Mouse (Mus musculus) thymus, postnatal 0 days (tissue): ENCODE measurements at regions not wholly inside any gene's neighbourhood (a gene's known extent, or its start where the extent isn't known, plus 50 kb on each side); places are given as distances from the start of the nearest gene placed in this dataset.
"Not testable (repeated sequence)": the region's sequence is repeated elsewhere in the genome, so short reads cannot be mapped to it uniquely, and the experiment has no call there.

Experiments used
- DNase-seq: peaks from one replicate; pipeline ENCODE4 v3.0.0-alpha.2; 2015; ENCODE audit warnings: low spot score

DNA sequence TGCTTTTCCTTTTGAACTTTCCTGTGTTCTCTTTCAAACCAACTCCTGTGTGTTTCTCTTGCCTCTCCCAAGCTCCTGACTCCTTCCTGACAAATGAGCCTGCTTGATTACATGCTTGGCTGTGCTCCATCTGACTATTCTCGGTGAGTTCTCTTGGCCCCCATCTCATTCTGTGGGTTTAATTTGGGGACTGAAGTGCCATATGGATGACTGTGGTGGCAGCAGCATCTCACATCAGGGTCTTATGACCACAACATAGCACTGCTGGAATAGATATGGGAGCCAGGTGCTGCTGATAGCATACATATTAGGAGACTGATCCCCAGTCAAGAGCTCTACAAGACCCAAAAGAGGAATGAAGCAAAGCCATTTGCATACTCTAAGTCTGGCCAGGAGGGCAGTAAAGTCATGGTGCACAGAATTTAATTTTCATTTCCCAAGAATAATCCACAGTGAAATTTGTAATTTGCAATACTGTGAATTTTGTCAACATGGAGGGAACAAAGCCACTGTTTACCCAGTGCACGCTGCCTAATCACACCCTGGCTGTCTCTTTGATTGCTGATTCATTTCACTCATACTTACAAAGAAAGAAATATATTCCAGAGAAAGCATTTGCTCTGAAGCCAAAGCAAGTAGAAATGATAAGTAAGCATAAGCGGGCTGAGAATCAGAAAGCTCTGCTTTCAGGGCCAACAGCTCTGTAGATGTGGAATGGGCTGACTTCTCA, 1478.4 kb upstream of the Gm7489 start:
- DNase-seq = no peak

DNA sequence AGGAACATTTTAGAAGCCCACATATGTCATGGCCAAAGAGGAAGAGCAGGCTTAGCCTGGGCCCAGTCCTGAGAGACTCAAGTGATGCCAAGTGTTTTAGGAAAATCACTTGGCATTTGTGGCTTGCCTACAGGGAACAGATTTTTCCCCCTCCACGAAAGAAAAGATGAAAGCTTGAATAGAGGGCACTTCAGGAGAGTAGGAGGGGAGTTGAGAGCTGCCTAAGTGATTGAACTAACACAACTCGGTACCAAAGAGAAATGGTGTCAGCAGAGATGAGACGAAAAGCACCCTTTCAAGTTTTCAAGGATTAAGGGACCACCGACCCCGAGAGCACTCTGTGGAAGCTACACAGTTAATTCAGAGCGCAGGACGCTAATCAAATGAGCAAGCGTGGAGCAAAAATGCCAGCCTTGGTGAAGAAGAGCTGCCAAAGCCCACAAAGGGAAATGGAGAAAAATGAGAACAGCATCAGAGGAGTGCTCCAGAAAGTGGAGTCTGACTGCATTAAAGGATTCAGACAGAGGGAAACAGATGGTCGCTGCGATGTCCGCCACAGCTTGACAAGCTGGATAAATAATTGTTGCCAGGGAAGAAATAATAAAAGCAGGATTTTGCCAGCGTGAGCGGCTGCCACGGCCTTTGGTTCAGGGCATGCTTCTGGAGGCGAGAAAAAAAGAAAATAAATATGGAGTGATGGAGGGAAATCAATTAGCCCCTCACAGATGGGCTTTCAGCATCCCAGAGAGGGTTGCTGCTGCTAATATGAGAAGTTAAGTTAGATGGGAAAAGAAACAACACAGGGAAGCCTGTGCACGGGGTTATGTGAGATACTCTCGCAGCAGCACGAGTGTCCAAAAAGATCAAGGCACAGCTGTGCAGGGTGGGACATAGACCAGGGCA, 1471.6 kb upstream of the Gm7489 start:
- DNase-seq = no peak

DNA sequence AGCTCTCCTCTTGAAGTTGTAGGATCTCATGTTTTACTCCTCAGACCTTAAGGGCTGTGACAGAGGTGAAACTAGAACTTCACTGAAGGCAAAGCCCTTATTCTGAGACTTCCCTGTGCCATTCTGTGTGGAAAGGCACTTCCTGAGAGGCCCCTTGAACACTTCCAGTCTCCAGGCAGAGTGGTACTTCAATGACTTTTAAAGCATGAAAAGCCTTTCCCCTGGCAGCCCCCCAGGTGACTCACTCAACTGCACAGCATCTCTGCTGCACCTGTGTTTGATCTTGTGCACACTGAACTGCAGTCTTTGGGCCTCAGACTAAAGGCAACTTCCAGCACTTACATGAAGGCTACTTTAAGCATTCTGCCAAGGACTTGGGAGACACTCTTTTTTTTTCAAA, 1458.7 kb upstream of the Gm7489 start:
- no peak for DNase-seq

DNA sequence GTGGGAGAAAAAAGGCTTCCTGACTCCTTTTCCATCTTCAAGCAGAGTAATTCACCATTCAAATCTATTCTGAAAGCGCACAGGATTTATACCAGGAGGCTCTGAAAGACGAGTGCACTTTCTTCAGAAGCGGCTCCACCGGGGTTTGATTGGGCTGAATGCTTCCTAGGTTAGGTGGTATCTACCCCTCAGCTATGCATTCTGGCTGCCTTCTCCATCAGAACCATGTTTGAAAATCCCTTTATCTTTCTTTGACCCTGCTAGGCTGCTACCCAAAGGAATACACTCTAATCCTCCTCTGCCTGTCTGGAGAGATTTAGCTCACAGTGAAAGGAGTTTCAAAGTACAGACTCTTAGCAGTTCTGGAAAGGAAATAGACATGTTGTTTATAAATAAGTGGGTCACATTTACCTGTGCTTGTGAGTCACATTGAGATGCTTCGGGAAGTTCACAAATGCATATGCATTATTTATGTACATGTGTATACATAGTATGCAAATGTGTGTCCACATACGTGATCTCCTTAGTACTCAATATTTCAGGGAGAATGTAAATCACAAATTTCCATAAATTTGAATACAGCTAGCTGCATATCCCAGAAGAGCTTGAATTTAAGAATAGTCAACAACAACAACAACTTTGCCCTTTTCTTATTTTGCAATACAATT, 1454.1 kb upstream of the Gm7489 start:
- no peak for DNase-seq

DNA sequence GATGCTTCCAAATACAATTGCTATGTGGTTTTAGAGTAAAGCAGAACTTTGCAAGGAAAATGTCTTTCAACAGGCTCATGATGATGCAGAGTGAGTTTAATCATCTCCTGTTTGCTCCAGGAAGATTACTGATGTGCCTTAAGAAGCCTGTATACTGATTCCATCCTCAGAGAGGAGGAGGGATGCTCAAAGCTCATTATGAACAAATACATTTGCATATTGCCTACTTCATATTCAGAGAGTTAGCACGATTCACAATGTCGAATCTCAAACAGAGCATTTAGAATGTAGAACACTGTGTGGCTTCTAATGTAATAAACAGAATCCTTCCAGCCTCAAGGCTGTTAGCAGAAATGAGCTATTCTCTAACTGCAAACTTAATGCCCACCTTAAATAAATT, 1451.1 kb upstream of the Gm7489 start:
- no peak for DNase-seq

DNA sequence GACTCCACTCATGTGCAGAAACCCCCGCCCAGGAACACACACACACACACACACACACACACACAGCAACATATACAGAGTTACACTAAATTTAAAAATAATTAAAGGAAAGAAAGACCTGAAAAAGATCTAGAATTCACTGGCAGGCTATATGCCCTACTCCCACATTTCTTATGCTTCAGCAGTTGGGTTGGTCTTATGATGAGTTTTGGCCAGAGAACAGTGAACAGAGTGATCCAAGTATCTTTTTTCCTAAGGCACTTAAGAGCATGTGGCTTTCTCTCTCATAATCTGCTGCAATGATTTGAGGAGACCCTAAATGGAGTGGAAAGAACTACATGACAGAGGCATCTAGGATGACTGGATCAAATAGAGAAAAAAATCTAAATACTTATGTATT, 1446.3 kb upstream of the Gm7489 start:
- no peak for DNase-seq

DNA sequence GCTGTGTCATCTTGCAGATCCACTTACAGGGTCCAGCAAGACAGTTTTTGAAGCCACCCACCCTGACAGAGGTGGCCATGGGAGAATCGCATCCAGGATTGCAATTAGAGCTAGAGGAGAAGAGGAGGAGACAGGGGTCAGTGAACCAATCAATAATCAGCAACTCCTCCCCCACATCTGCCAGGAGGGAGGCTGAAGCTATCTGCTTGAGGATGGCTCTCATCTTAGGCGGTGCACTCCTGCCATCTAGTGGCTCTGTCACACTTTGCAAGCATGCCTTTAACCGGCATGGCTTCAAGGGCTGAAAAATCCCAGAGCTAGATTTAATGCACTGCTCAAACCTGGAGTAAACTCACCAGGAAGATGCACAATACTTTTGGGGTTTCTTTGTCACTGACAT, 1425.9 kb upstream of the Gm7489 start:
- peak; percentile 69 for DNase-seq

DNA sequence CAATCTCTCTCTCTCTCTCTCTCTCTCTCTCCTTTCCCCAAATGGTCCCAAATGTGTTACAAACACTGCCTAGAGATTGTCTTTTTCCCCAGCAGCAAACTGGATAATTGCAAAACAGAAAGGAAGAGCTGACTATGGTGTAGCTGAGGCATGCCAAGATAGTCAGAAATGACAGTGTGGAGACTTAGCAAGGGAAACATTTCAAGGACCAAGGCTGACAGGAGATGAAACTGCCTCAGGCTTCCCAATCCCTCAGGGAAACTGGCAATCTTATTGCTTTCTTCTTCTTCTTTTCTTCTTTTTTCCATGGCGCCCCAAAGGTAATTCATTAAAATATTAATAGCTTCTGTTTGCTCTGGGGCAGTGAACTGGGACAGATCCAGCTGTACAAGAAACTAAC, 1425.4 kb upstream of the Gm7489 start:
- no peak for DNase-seq

DNA sequence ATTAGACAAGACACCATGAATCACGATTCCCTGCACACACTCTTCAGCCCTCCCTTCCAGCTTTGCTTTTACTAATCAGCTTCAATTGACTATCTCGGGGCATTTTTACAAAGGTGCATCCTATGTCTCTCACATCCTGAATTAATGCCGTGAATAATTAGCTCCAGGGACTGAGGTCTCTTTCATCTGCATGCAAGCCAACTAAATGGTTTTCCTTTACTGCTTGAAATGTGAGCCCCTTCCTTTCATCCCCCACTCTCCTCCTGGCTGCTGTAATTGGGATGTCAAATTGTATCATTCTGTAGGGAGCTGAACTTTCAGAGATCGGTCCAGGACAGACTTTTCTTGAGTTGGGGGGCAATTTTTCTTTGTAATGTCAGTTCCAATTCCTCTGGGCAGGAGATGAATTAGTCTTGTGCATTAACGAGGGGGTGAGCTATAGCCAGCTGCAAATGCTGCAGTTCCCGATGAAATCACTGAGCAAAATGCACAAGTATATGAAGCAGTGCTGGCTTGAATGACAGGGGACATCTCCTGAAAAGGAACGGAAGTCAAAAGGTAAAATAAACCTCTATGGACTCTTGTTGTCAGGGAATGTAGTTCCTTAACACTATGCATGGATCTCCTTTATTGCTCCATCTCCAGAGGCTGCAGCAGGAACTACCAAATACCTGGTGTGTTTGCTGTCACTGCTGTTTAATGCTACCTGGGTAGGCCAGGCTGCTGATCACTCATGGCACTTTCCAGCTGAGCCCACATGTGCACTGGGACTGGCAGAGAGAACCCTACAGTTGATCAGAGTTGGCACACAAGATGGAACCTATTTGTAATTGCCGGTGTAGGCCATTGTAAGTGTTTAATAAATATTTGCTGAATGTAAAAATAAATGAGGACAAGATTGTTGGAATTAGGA, 1420.2 kb upstream of the Gm7489 start:
- DNase-seq = no peak

DNA sequence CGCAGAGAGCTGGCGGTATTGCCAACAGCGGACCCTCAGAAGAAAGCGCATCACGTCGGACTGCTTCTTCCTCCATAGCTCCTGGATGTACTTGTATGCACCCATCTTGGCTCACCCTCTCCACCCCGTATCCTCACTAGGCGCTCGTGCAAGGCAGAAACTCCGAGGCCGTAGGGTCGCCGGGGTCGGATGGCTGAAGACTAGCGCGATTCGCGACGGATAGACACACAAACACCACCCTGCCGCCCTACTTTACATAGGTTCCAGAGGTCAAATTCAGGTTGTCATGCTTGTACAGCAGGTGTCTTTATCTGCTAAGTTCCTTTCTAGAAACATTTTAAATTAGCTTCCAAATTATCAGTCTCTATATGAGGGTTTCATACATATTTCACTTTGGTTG, 1406.6 kb upstream of the Gm7489 start:
- not testable (repeated sequence) for DNase-seq

DNA sequence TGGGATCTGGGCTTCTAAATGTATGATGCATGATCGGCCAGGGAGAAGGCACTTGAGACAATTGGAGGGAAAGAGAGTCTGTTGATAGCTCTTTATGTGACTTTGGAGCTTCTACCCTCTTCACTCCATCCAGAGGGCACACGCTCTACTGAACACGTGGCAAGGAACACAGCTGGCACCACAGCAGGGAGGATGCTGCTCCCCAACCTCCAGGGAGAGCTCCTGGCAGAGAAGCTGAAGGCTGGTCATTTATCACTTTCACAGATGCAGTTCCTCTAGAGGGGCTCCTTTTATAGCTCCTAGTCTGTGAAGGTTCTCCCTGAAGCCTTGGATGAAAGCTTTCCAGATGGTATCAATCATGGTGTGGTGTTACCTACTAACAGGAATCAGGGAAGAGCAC, 1403.9 kb upstream of the Gm7489 start:
- no peak for DNase-seq

DNA sequence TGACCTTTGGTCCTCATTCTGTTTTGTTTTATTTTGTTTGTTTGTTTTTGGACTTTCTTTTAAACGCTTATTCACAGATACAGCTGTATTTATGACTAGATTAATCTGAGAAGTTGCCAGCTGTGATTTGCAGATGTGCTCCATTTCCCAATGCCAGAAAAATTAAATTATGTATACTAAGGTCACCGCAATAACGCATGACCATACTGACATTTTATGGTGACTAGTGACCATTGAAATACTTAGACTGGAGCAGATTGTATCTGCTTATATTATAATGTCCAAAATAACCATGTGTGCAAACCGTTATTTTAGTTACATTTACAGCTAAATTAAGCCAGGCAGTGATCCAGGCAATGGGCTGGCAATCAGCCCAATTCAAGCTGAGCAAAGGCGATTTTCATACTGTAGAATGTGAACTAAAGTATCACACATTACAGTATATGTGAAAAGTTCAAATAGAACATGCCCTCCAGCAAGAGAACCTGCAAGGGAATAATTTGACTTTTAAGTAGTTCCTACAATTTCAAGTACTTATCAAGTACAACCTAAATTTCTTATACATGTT, 1401.0 kb upstream of the Gm7489 start:
- no peak for DNase-seq

DNA sequence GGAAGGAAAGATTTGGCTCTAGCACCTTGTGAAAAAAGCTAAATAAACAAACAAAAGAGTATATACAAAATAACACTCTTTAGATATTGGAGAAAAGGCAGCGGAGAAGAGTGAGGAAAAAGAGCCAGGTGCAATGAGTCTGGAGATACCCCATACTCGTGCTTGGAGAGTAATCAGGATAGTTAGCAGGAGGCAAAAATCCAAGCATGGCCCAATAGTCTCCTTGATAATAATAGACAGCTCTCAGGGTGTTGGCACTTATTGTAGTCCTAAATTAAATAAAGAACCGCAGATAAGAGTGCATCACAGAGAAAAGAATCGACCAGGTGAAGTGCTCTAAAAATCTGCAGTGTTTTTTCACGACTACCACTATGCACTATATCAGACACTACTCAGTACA, 1400.4 kb upstream of the Gm7489 start:
- DNase-seq = no peak

DNA sequence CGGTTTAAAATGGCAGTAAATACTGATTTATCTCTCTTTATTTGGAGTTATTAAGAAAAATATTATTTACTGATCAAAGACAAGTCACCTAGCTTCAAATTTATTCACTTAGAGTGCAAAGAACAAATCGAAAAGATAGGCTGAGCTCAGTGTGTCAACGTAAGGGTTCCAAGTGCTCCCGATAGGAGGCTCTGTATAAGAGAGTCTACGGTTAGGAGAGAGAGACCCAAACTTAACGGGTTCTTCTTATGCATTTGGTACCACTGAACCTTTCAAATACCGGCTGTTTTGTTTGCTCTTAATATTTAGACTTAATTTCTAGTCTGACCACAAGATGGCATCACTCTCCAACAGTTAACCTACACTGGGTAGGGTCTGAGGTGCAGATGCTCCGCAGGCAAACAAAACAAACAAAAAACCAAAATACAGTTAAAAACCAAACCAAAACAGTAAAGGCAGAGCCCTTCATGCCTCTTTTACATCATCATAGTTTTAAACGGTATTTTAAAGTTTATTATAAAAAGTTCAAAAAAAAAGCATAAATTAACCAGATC, 1379.4 kb upstream of the Gm7489 start:
- peak; percentile 37 for DNase-seq

DNA sequence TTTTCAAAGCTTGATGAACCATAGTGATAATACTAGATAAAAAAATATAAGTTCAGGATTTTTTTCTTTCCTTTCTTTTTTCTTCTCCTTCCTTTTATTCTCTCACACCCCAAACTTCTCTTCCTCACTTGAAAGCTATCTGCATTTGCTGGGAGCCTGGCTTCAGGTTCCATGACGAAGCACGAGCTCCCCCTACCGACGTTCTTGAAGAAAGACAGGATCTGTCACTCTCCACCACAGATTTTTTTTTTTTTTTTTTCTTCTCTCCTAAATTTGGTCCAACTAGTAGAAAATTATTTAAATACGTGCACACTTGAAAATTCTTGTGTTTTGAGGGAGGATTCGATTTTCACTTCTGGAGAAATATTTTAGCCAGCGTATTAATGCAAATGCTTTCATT, 1377.8 kb upstream of the Gm7489 start:
- peak; percentile 40 for DNase-seq

DNA sequence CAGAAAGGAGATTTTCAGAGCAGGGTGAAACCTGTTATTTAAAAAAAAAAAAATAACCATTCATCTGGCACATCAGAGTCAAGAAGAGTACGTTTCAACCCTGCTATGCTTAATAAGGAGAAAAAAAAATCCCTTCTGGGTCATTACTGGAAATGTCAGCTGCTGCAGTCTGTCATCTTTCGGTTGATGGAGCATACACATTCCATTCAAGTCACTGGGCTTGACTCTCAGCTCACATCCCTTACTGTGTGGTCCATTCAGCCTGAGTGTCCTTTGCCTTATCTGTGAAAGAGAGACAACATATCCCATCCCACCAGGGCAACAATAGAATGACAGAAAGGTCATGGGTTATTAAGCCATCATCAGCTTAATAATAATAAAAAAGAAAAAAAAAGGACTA, 1376.1 kb upstream of the Gm7489 start:
- no peak for DNase-seq

DNA sequence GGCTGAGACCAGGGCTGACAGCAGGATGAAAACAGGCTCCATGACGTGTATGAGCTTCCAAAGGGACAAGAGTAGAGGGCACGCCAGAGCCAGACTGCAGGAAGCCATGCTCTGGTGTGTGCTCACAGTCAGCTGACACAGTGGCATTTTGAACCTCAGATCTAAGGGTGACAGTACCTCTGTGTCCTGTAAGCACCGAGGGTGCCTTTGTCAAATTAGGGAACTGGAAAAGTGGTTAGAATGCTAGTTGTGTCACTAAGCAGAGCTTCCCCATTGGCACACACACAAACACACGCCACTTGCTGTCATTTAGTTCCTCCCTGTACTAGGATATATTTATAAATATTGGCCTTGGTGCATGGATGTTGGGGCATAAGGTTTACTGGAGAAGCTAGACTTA, 1374.6 kb upstream of the Gm7489 start:
- DNase-seq = no peak

DNA sequence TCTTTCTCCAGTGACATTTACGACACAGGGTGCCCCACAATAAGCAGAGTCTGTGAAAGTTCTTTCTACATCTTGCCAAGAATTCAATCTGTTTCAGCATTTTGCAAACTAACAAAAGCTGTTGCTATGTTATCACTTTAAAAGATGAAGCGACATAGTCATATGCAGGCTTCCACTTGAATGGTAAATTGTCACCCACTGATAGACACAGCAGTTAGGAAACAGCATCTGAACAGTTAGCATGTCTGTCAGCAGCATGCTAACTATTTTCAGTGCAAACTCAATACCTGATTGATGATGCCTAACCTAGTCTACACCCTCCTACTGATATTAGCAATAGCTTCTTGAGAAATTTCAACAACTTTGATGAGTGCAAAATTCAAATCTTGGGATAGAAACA, 1348.1 kb upstream of the Gm7489 start:
- DNase-seq = no peak

DNA sequence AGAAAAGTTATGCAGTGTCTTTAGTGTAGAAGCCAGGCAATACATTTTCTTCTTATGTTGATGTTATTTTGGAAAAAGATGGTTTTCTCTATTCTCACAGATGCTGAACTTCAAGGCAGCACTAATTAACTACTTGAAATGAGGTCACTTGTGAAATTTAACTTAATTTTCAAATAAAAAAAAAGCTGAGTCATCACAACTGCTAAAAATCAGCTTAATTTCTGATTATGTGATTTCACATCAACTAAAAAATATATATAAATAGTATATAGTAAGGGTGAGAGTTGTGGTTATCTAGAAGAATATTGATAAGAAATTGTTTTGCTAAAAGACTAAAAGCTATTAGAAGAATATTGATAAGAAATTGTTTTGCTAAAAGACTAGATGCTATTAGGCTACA, 1326.0 kb upstream of the Gm7489 start:
- no peak for DNase-seq

DNA sequence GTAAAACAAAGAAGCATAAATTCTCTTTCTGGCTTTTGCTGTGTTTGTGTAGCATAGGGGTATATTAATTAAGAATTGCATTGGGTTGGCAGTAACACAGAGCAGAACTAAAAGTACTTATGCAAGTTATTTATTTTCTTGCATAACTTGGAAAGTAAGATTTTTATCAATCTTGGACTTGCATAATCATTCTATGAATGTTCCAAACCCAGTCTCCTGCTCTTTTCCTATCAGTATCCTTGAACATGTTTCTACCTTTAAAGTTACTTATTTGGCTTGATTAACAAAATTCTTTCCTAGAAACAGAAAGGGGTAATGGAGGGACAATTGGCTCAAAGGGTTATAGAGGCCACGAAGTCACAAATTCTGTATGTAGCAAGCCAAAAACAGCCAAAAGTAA, 1320.6 kb upstream of the Gm7489 start:
- DNase-seq = no peak

DNA sequence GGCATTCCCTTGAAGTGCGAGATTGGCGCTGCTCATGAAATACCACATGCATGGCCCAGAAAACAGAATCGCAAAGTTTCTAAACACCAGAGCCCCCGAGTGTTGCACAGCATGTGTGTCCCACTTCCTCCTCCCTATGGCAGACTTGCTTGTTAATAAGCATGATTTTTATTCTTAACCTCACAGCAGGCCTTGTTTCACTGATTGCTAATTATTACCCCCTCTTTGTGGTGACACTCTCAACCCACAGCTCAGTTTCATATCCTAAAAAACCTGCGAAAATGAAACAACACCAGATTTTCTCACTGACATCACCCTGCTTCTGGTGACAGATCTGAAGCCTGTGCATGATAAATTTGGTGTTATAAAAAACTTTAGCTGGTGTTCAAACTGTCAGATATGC, 1319.3 kb upstream of the Gm7489 start:
- no peak for DNase-seq
